Mouse (Mus musculus): ENCODE results near the gene Stra6l. TPM values are rescaled to one million over a fixed set of nuclear protein-coding genes. Genes with fewer than 3 reads are reported as not detected.

The Stra6l gene
- total RNA-seq, 2 experiments from 2014 or later, result 0.25 to 4.4 TPM

DNA sequence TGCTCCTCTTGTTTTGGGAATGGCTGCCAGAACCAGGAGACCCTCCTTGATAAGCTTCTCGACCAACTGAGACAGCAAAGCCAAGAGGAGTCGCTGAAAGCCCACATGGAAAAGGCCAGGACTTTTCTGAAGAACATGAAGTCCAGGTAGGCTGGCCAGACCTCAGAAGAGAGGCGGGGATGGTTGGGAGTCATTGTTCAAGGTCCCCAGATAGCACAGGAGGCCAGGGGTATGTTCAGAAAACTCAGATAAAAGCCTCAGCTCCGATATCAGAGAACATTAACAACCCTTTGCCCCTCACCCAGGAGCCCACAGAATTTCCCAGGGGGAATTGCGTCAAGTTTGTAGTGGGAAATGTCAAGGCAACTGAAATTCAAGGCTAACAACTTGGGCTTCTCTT lies 62.8 kb downstream of the Stra6l start:
- no peak for DNase-seq (ENCODE audit: low spot score in 2 of 2)

GRCm38 (mm10) chr4:45911876-45912275 lies 63.4 kb downstream of the Stra6l start:
- no peak for DNase-seq (ENCODE audit: low spot score in 2 of 2)

- no peak for DNase-seq (ENCODE audit: low spot score in 2 of 2)
Measured at GRCm38 (mm10) chr4:45917091-45917490, 68.6 kb downstream of the Stra6l start.

DNA sequence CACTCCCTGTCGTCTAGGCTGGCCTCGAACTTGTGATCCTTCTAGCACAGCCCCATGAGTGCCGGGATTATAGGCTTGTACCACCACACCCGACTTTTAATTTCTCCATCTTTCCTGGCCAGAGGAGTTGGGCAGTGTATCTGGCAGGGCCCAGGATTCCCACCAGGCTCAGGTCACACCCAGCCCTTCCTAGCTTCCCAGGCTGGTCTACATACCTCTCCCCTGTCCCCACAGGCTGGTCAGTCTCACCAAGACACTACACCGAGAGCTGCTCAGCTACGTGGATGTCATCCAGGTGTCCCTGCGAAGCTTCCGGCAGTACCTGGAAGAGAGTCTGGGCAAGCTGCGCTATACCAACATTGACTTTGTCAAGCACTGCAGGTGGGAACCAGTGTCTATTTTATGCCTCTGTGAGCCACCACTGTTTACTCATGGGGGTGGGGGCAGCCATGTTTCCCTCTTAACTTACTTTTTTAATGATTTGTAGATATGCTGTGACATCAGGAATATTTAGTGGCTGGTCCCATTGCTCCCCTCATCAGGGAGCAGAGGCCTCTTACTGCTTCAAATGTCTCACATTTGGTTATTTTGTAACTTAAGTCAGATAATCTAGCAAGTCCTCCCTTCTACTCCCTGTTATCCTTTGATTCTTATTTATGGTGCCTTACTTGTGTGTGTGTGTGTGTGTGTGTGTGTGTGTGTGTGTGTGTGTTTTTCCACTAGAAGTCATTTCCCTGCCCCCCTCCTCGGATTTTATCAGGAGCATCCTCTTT lies 73.4 kb downstream of the Stra6l start:
- no peak for DNase-seq (ENCODE audit: low spot score in 2 of 2)

DNA sequence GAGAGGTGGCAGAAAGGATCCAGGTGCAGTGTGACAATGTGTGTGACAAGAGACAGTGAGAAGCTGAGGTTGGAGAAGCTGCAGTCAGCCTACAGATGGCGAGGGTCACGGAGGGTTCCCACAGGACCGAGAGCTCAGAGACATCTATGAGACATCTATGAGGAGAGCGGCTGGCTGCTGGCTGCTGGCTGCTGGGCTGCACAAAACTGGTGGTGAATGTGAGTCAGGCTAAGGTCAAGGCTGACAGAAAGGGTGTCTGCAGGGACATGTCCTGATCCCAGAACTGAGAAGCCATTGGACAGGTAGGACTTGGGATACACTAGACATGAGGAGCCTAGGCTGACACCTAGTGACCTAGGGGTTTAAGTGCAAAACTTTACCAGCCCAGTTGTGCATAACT lies 75.5 kb downstream of the Stra6l start:
- DNase-seq (ENCODE audit: low spot score in 2 of 2), result no peak

- no peak for DNase-seq (ENCODE audit: low spot score in 2 of 2)
Measured at GRCm38 (mm10) chr4:45928561-45928960, 80.1 kb downstream of the Stra6l start.

Other genes starting within 250 kb of the Stra6l start
- 10 to 100 TPM; 22.9 to 27.7 TPM for gene Aldh1b1, start 49.6 kb upstream of the Stra6l start, total RNA-seq (2021)
- gene Igfbpl1, start 21.7 kb upstream of the Stra6l start, total RNA-seq (2021), result 1 to 10 TPM in 1 of 2 experiments, under 1 TPM in 1; 0.73 to 2.1 TPM
- gene Ccdc180, start 41.6 kb downstream of the Stra6l start, total RNA-seq (2021), result under 1 TPM; 0.08 to 0.25 TPM
- 10 to 100 TPM; 20.9 to 22.5 TPM for gene Tdrd7, start 116.7 kb downstream of the Stra6l start, total RNA-seq (2021)
- gene Tmod1, start 190.3 kb downstream of the Stra6l start, total RNA-seq (2021), result 10 to 100 TPM; 10.4 to 10.6 TPM